Mouse (Mus musculus): ENCODE measurements around the gene Elavl4. TPM values are rescaled to one million over a fixed set of nuclear protein-coding genes. Genes with fewer than 3 reads are reported as not detected.
A peak's percentile ranks its signal among the peaks of the same experiment; 100 is the strongest.

Gene Elavl4
- polyA plus RNA-seq, 1 experiment from 2014 or later, result 261 TPM

DNA sequence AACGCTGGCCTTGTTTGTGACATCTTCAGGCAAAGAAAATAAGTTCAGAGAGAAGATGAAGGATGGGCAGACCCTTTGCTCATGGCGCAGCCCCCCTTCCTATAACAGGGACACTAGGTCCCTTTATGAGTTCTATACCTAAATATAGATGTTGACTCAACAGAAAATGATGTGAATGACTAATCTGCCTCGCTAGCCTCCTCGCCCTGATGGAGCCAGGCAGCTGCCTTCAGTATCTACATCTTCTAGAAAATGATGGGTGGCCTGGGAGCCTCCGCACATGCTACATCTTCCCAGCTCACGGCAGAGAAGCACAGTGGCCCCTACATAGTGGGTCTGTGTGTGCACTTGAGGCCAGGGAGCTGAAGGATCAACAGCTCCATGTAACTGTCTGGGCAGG is 137.2 kb downstream of the Elavl4 start:
- Histone ChIP-seq H3K9ac (replicated peaks) (no peak overlapping the region), H3K4me2 (replicated peaks) (no peak overlapping the region), H3K9me3 (no peaks in the 10 kb centered on the region), H3K4me1 (peaks cover 35% of the 10 kb centered on the region), H3K4me3 (no peak overlapping the region), H3K27me3 (no peaks in the 10 kb centered on the region), H3K27ac (replicated peaks) (0 out of 2 replicates have a peak overlapping the region, but pooled peaks have one; percentile 14), H3K36me3 (peaks cover 22% of the 10 kb centered on the region)
- ATAC-seq (replicated peaks), result no peak
- WGBS, result 89% methylated on average over 6 of the region's 6 CpGs

GRCm38 (mm10) chr4:110213666-110214065 is 138.0 kb downstream of the Elavl4 start:
- Histone ChIP-seq H3K4me3 (no peak overlapping the region), H3K4me2 (replicated peaks) (no peak overlapping the region), H3K27ac (replicated peaks) (peak overlapping the region; percentile 14; the same call in 1 of the 2 replicates), H3K9ac (replicated peaks) (no peak overlapping the region), H3K27me3 (no peaks in the 10 kb centered on the region), H3K9me3 (no peaks in the 10 kb centered on the region), H3K36me3 (peaks cover 23% of the 10 kb centered on the region; the same call in 1 of the 2 replicates), H3K4me1 (peaks cover 38% of the 10 kb centered on the region)
- no peak for ATAC-seq (replicated peaks)
- 31% methylated on average over 5 of the region's 5 CpGs for WGBS

DNA sequence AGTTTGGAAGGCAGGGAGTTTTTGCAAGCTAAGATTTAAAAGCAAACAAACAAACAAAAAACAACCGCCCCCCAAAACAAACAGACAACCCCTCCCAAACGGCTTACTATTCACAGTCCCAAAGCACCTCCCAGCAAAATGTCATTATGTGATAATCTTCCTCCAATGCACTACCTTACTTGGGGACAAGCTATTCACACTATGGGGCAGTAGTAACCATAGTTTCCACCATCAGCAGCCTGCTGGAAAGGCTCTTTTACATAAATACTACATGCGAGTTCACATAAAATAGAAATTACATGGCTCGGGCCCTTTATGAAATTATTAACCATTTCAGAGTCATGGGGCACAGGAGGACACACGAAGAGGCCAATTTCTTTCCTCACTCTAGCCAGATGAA is 141.5 kb downstream of the Elavl4 start:
- Histone ChIP-seq H3K4me3 (no peak overlapping the region), H3K27ac (replicated peaks) (peak overlapping the region; percentile 57), H3K9ac (replicated peaks) (no peak overlapping the region), H3K27me3 (no peaks in the 10 kb centered on the region), H3K9me3 (no peaks in the 10 kb centered on the region), H3K4me2 (replicated peaks) (no peak overlapping the region), H3K36me3 (peaks cover 35% of the 10 kb centered on the region), H3K4me1 (peaks cover 38% of the 10 kb centered on the region)
- peak; percentile 42; the same call in 1 of the 2 replicates for ATAC-seq (replicated peaks)
- WGBS, result 41% methylated on average over 5 of the region's 5 CpGs

DNA sequence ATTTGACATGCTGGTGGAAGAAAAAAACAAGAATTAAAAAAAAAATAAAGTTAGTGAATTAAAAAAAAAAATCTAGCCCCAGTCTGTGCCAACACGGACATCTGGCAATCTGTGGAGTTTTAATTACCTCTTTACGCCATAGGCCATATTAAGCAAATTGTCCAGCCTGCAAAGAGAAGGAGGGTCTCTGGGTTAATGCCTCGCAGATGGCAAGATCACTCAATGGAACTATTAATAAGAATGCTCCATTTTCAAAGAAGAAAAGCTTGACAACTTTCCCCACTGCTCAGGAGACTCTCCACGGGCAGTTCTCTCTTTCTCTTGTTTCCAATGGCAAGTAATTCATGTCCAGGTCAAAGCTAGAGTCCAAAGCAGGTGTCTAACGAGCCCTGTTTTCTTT is 142.1 kb downstream of the Elavl4 start:
- H3K4me2 ChIP-seq (replicated peaks), result no peak overlapping the region
- ATAC-seq (replicated peaks), result peak; percentile 49
- peaks cover 38% of the 10 kb centered on the region for H3K4me1 ChIP-seq
- peaks cover 35% of the 10 kb centered on the region for H3K36me3 ChIP-seq
- no peak overlapping the region for H3K4me3 ChIP-seq
- 6% methylated on average over 5 of the region's 5 CpGs for WGBS
- no peaks in the 10 kb centered on the region for H3K9me3 ChIP-seq
- peak overlapping the region; percentile 57 for H3K27ac ChIP-seq (replicated peaks)
- no peaks in the 10 kb centered on the region for H3K27me3 ChIP-seq
- no peak overlapping the region for H3K9ac ChIP-seq (replicated peaks)

DNA sequence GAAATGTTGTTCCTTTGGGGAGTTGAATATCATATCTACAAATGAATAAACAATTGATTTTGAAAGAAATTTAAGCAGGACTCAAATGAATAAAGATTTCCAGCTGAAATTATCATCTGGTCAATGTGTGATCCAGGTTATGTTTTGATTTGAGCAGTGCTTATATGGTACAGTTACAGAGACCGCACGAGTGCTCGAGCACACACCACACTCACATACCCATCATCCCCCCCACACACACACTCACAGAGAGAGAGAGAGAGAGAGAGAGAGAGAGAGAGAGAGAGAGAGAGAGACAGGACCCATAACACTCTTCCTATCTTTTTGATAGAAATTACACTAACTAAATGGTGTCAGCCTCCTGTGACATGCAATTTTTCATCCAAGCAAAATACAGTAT is 150.0 kb downstream of the Elavl4 start:
- Histone ChIP-seq H3K27me3 (no peaks in the 10 kb centered on the region), H3K4me3 (no peak overlapping the region), H3K9ac (replicated peaks) (no peak overlapping the region), H3K27ac (replicated peaks) (no peak overlapping the region), H3K4me1 (peaks cover 12% of the 10 kb centered on the region), H3K4me2 (replicated peaks) (no peak overlapping the region), H3K9me3 (no peaks in the 10 kb centered on the region), H3K36me3 (peaks cover 14% of the 10 kb centered on the region)
- ATAC-seq (replicated peaks), result no peak
- 56% methylated on average over 3 of the region's 3 CpGs for WGBS

- Histone ChIP-seq H3K36me3 (peaks cover 4% of the 10 kb centered on the region; the same call in 1 of the 2 replicates), H3K4me1 (peaks cover 12% of the 10 kb centered on the region), H3K9ac (replicated peaks) (no peak overlapping the region), H3K4me2 (replicated peaks) (no peak overlapping the region), H3K9me3 (no peaks in the 10 kb centered on the region), H3K27me3 (no peaks in the 10 kb centered on the region), H3K4me3 (no peak overlapping the region), H3K27ac (replicated peaks) (no peak overlapping the region)
- no peak for ATAC-seq (replicated peaks)
- 82% methylated on average over 5 of the region's 5 CpGs for whole genome bisulfite sequencing
Measured at GRCm38 (mm10) chr4:110199897-110200296, 151.8 kb downstream of the Elavl4 start.

- H3K27ac ChIP-seq (replicated peaks), result no peak overlapping the region
- peaks cover 4% of the 10 kb centered on the region; the same call in 1 of the 2 replicates for H3K36me3 ChIP-seq
- no peak for ATAC-seq (replicated peaks)
- no peaks in the 10 kb centered on the region for H3K27me3 ChIP-seq
- WGBS, result 82% methylated on average over 2 of the region's 2 CpGs
- H3K9ac ChIP-seq (replicated peaks), result no peak overlapping the region
- no peak overlapping the region for H3K4me2 ChIP-seq (replicated peaks)
- H3K4me1 ChIP-seq, result peaks cover 12% of the 10 kb centered on the region
- no peak overlapping the region for H3K4me3 ChIP-seq
- no peaks in the 10 kb centered on the region for H3K9me3 ChIP-seq
Measured at GRCm38 (mm10) chr4:110198600-110198999, 153.1 kb downstream of the Elavl4 start.

DNA sequence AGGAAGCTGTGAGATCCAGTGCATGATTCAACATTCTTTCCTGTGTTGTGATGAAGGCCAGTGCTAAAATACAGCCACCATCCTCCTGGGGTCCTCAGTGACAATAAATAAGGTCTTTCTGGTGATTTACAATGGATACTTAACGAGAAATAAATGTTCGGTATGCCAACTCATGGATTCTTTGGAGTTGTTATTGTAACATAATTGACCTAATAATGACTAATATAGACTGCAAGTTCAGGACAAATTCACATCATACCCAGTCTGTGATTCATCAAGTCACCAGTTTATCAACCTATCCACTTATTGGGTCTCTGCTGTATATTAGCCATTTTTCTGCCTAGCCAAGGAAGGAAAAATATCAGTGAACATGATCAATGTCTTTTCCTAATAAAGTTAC is 174.4 kb downstream of the Elavl4 start:
- Histone ChIP-seq H3K4me2 (replicated peaks) (no peak overlapping the region), H3K36me3 (no peaks in the 10 kb centered on the region), H3K27ac (replicated peaks) (no peak overlapping the region), H3K27me3 (no peaks in the 10 kb centered on the region), H3K9me3 (no peaks in the 10 kb centered on the region), H3K4me3 (no peak overlapping the region), H3K4me1 (no peaks in the 10 kb centered on the region), H3K9ac (replicated peaks) (no peak overlapping the region)
- no peak for ATAC-seq (replicated peaks)
- 85% methylated on average over 2 of the region's 2 CpGs for WGBS

GRCm38 (mm10) chr4:110172028-110172427 is 179.7 kb downstream of the Elavl4 start:
- WGBS, result 83% methylated on average over 5 of the region's 5 CpGs
- no peak overlapping the region for H3K9ac ChIP-seq (replicated peaks)
- no peaks in the 10 kb centered on the region for H3K36me3 ChIP-seq
- no peaks in the 10 kb centered on the region for H3K27me3 ChIP-seq
- H3K4me2 ChIP-seq (replicated peaks), result no peak overlapping the region
- H3K27ac ChIP-seq (replicated peaks), result no peak overlapping the region
- H3K4me3 ChIP-seq, result no peak overlapping the region
- H3K9me3 ChIP-seq, result no peaks in the 10 kb centered on the region
- no peaks in the 10 kb centered on the region for H3K4me1 ChIP-seq
- no peak for ATAC-seq (replicated peaks)

DNA sequence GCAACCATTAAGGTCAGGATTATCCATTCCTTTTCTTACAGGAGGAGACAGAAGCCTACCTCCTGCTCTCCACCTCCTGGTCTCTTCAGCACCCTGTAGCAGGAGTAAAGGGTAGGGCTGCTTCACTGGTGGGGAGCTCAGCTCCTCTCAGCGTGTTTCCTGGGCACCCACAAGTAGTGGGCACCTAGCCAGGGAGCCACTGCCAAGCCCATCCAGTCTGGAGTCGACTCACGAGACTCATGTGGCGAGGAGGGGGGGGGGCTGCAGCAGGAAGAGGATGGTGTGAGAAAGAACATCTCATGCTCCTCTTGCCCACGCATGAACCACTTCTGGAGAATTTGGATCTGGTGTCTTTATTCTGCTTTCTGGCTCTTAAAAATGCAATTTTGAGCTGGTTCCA is 186.5 kb downstream of the Elavl4 start:
- Histone ChIP-seq H3K9ac (replicated peaks) (no peak overlapping the region), H3K27me3 (no peaks in the 10 kb centered on the region), H3K4me1 (no peaks in the 10 kb centered on the region), H3K36me3 (no peaks in the 10 kb centered on the region), H3K4me2 (replicated peaks) (no peak overlapping the region), H3K9me3 (no peaks in the 10 kb centered on the region), H3K4me3 (no peak overlapping the region), H3K27ac (replicated peaks) (no peak overlapping the region)
- no peak for ATAC-seq (replicated peaks)
- WGBS, result 67% methylated on average over 5 of the region's 5 CpGs

GRCm38 (mm10) chr4:110161600-110161999 is 190.1 kb downstream of the Elavl4 start:
- no peak for ATAC-seq (replicated peaks)
- WGBS, result 94% methylated on average over 3 of the region's 3 CpGs

GRCm38 (mm10) chr4:110157515-110158159 is 194.1 kb downstream of the Elavl4 start:
- Histone ChIP-seq H3K4me2 (replicated peaks) (no peak overlapping the region), H3K4me3 (no peak overlapping the region), H3K9me3 (no peaks in the 10 kb centered on the region), H3K36me3 (no peaks in the 10 kb centered on the region), H3K27ac (replicated peaks) (no peak overlapping the region), H3K27me3 (no peaks in the 10 kb centered on the region), H3K4me1 (peaks cover 6% of the 10 kb centered on the region), H3K9ac (replicated peaks) (no peak overlapping the region)
- WGBS, result 34% methylated on average over 3 of the region's 3 CpGs
- ATAC-seq (replicated peaks), result no peak

More at GRCm38 (mm10) chr4:110161600-110161999, 190.1 kb downstream of the Elavl4 start:
- no peak overlapping the region for H3K4me2 ChIP-seq (replicated peaks)
- H3K27ac ChIP-seq (replicated peaks), result no peak overlapping the region
- H3K27me3 ChIP-seq, result no peaks in the 10 kb centered on the region
- H3K4me1 ChIP-seq, result no peaks in the 10 kb centered on the region
- no peak overlapping the region for H3K9ac ChIP-seq (replicated peaks)
- no peak overlapping the region for H3K4me3 ChIP-seq
- H3K9me3 ChIP-seq, result no peaks in the 10 kb centered on the region
- no peaks in the 10 kb centered on the region for H3K36me3 ChIP-seq

- no peak for ATAC-seq (replicated peaks)
- no peak overlapping the region for H3K4me3 ChIP-seq
- H3K27me3 ChIP-seq, result no peaks in the 10 kb centered on the region
- no peak overlapping the region for H3K9ac ChIP-seq (replicated peaks)
- H3K9me3 ChIP-seq, result no peaks in the 10 kb centered on the region
- no peaks in the 10 kb centered on the region for H3K36me3 ChIP-seq
- H3K27ac ChIP-seq (replicated peaks), result no peak overlapping the region
- peaks cover 14% of the 10 kb centered on the region for H3K4me1 ChIP-seq
- no peak overlapping the region for H3K4me2 ChIP-seq (replicated peaks)
- 35% methylated on average over 2 of the region's 2 CpGs for WGBS
Measured at GRCm38 (mm10) chr4:110155954-110156353, 195.8 kb downstream of the Elavl4 start.
